Mouse (Mus musculus): ENCODE data around the gene Hist1h1d.
"Not testable (repeated sequence)": the region's sequence is repeated elsewhere in the genome, so short reads cannot be mapped to it uniquely, and the experiment has no call there.

DNA sequence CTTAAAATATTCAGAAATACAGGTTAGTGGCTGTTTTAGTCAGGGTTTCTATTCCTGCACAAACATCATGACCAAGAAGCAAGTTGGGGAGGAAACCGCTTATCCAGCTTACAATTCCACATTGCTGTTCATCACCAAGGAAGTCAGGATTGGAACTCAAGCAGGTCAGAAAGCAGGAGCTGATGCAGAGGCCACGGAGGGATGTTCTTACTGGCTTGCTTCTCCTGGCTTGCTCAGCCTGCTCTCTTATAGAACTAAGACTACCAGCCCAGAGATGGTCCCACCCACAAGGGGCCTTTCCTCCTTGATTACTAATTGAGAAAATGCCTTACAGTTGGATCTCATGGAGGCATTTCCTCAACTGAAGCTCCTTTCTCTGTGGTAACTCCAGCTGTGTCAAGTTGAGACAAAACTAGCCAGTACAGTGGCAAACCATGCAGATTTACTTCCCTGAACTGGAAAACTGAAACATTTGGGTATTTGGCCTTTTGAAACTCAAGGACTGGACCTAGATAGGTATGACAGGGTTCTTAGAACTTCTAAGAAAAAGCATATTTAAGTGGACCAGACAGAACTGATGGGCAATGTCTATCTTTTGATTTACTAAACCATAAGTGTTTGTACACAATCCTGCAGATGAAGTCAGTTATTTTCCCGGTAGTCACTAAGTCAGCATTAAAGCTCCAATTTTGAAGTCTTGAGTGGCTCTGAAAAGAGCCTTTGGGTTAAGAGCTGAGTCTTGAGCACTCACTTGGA, 10.7 kb upstream of the Hist1h1d start:
- not testable (repeated sequence) for TF ChIP-seq POLR2A, CTCF (IDR thresholded peaks at IDR 0.05; ENCODE audit: extremely low read depth, insufficient read depth, low read length)

Data from cortical plate, adult 2 months (tissue).